Mouse (Mus musculus): ENCODE measurements around the gene Cyb5d1. TPM values are rescaled to one million over a fixed set of nuclear protein-coding genes. Genes with fewer than 3 reads are reported as not detected.

Cyb5d1 gene
- polyA plus RNA-seq, 1 experiment from 2014 or later: 31.1 TPM

DNA sequence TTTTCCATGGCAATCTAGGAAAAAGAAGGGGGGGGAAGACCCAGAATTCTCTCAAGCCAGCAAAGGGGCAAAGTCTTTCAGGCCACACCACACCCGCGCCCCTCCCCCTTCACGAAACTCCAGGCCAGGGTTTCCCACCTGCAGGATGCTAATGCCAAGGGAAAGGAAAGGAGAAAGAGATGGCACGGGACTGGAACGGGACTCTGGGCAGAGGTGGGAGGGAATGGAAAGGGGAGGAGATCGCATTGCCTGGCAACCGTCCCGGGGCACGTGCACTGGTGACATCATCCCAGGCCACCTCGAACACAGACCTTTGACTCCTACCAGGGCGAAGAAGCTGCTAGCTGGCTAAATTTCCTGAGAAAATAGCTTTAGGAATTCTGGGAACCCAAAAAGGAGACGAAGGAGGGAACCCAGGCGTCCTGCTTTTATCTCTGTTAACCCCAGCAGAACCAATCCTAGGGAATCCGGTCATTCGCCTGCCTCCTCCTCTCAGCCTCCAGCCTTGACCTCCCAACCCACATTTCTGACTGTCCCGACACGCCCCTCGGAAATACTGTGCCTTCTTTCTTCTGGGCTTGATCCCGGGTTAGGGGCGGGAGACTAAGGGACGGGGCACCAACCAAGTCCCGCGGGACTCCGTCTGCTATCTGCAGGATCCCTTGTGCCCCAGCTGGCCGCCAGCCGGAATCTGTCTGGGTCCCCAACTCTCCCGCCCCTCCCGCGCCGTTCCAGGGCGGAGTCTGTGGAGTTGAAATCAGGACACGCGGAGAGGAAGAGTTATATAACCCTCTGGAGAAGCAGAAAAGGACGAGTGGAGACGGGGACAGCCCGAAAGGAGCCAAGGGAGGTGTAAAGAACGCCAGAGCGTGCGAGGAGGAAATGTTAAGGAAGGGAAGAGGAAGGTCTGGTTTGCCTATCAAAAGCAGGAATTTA lies 22.3 kb upstream of the Cyb5d1 start:
- Histone ChIP-seq H3K27me3 (replicated peaks; ENCODE audit: control insufficient read depth, insufficient read depth, low read length) (peaks cover 21% of the 10 kb centered on the region), H3K9ac (ENCODE audit: low read length) (peak overlapping the region; percentile 56), H3K4me1 (ENCODE audit: control insufficient read depth, insufficient read depth, low read length) (peaks cover 52% of the 10 kb centered on the region), H3K4me3 (ENCODE audit: low read depth, low read length) (peak overlapping the region; percentile 77), H3K4me2 (ENCODE audit: low read length) (peak overlapping the region; percentile 95), H3K9me3 (replicated peaks; ENCODE audit: control insufficient read depth, low read length) (no peaks in the 10 kb centered on the region), H3K36me3 (ENCODE audit: control insufficient read depth, insufficient read depth, low read length) (peaks cover 8% of the 10 kb centered on the region; the same call in 1 of the 2 replicates), H3K27ac (ENCODE audit: low read depth, low read length) (peak overlapping the region; percentile 99)
- ATAC-seq: peak; percentile 24
- 0% methylated on average over 39 of the region's 39 CpGs for WGBS
- DNase-seq (ENCODE audit: low spot score): peak; percentile 96

DNA sequence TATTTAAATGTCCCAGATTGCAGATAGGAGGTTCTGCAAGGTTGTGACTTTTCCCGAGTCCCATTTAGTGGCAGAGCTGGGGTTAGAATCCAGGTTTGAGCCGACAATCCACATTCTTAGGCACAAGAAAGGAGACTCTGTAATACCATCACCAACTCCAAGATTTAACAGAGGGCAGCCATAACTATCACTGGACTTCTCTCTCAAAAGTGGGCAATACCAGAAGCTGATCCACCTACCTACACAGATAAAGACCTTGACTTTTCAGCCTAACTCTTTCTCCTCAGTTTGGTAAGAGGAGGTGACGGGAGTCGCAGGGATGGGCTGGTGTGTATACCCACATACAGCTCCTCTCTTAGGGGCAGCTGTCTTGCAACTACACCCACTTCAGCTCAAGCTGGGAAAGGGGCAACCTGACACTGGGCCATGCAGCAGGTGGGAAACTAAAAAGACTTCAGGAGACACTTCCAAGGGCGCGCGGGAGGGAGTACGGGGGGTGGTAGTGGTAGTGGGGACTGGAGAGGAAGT lies 21.6 kb upstream of the Cyb5d1 start:
- Histone ChIP-seq H3K9ac (ENCODE audit: low read length) (peak overlapping the region; percentile 56), H3K27me3 (replicated peaks; ENCODE audit: control insufficient read depth, insufficient read depth, low read length) (peaks cover 13% of the 10 kb centered on the region), H3K4me1 (ENCODE audit: control insufficient read depth, insufficient read depth, low read length) (peaks cover 59% of the 10 kb centered on the region), H3K36me3 (ENCODE audit: control insufficient read depth, insufficient read depth, low read length) (peaks cover 15% of the 10 kb centered on the region), H3K4me2 (ENCODE audit: low read length) (peak overlapping the region; percentile 95), H3K4me3 (ENCODE audit: low read depth, low read length) (peak overlapping the region; percentile 77), H3K9me3 (replicated peaks; ENCODE audit: control insufficient read depth, low read length) (no peaks in the 10 kb centered on the region), H3K27ac (ENCODE audit: low read depth, low read length) (peak overlapping the region; percentile 99)
- WGBS: 3% methylated on average over 8 of the region's 8 CpGs
- no peak for ATAC-seq
- DNase-seq (ENCODE audit: low spot score): no peak

DNA sequence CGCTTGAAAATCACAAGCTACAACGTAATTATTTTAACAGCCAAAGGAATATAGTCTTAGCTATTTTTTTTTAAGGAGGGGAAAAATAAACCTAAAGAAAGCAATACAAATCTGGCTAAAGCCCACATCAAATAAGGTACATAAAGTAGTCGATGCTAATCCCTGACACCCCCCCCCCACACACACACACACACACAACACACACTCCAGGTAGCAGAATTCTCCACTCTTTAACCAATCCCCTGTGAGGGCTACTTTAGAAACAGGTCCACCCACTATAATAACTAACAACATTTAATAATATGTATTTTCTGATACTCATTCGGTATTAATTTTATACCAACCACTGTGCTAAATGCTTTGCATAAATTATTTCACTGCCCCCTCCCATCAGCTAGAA lies 21.1 kb upstream of the Cyb5d1 start:
- Histone ChIP-seq H3K4me3 (ENCODE audit: low read depth, low read length) (peak overlapping the region; percentile 77), H3K27ac (ENCODE audit: low read depth, low read length) (peak overlapping the region; percentile 99), H3K9ac (ENCODE audit: low read length) (peak overlapping the region; percentile 56), H3K27me3 (replicated peaks; ENCODE audit: control insufficient read depth, insufficient read depth, low read length) (peaks cover 10% of the 10 kb centered on the region), H3K9me3 (replicated peaks; ENCODE audit: control insufficient read depth, low read length) (no peaks in the 10 kb centered on the region), H3K4me1 (ENCODE audit: control insufficient read depth, insufficient read depth, low read length) (peaks cover 62% of the 10 kb centered on the region), H3K4me2 (ENCODE audit: low read length) (peak overlapping the region; percentile 95), H3K36me3 (ENCODE audit: control insufficient read depth, insufficient read depth, low read length) (peaks cover 19% of the 10 kb centered on the region)
- 2% methylated on average over 4 of the region's 4 CpGs for WGBS
- ATAC-seq (no peak), DNase-seq (ENCODE audit: low spot score) (no peak)

DNA sequence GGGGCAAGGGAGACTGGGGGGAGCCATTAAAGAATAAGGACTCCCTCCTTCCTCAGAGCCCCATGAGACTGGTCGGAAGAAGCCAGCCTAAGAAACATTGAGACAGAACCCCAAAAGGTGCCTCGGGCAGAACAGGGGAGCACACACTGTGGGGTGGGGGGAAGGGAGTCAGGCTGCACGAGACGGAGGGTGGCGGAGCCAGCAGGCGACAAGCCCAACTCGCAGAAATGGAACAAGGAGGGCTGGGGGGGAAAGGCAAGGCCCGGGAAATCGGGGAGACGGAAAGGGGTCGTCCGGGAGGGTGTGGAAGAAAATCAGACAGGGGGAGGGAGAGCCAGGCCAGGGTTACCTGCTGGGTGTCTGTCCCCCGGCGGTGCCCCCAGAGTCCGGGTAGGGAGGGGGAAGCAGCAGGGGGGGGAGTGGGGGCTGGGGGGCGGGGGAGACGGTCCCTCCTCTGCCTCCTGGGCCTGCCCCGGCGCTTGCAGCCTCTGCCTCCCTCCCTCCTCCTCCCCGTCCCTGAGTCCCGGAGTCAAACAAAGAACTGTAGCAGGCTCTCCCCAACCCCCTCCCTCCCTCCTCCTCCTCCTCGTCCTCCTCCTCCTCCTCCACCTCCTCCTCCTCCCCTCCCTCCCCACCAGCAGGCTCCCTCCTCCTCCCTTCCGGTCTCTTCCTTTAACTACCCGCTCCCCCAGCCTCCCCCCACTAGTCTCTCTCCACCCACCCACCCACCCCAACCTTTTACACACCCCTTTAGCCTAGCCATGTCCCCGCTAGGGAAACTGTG lies 20.4 kb upstream of the Cyb5d1 start:
- ATAC-seq (peak; percentile 18; the same call in 1 of the 2 replicates), DNase-seq (ENCODE audit: low spot score) (peak; percentile 93)
- peak overlapping the region; percentile 77 for H3K4me3 ChIP-seq (ENCODE audit: low read depth, low read length)
- peaks cover 62% of the 10 kb centered on the region for H3K4me1 ChIP-seq (ENCODE audit: control insufficient read depth, insufficient read depth, low read length)
- H3K9me3 ChIP-seq (replicated peaks; ENCODE audit: control insufficient read depth, low read length): no peaks in the 10 kb centered on the region
- peaks cover 4% of the 10 kb centered on the region for H3K27me3 ChIP-seq (replicated peaks; ENCODE audit: control insufficient read depth, insufficient read depth, low read length)
- peak overlapping the region; percentile 99 for H3K27ac ChIP-seq (ENCODE audit: low read depth, low read length)
- peak overlapping the region; percentile 99 for H3K9ac ChIP-seq (ENCODE audit: low read length)
- WGBS: 0% methylated on average over 15 of the region's 25 CpGs
- peak overlapping the region; percentile 99 for H3K4me2 ChIP-seq (ENCODE audit: low read length)
- peaks cover 19% of the 10 kb centered on the region for H3K36me3 ChIP-seq (ENCODE audit: control insufficient read depth, insufficient read depth, low read length)

DNA sequence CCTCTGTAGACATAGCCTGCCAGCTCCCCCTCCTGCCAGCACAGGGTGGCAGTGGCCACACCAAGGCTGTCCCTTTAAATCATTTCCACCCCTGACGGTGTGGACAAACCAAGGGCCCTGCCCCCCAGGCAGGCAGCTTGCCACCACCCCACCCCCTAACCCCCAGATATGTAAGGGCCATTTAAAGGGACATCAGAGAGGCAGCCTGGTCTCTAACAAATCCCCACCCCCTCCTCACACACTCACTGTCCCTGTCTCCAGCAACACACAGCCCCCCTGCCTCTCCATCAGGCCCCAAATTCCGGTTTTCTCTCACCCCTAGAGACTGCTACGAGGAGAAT lies 19.9 kb upstream of the Cyb5d1 start:
- Histone ChIP-seq H3K27ac (ENCODE audit: low read depth, low read length) (peak overlapping the region; percentile 99), H3K4me3 (ENCODE audit: low read depth, low read length) (peak overlapping the region; percentile 77), H3K27me3 (replicated peaks; ENCODE audit: control insufficient read depth, insufficient read depth, low read length) (no peaks in the 10 kb centered on the region), H3K36me3 (ENCODE audit: control insufficient read depth, insufficient read depth, low read length) (peaks cover 19% of the 10 kb centered on the region), H3K4me1 (ENCODE audit: control insufficient read depth, insufficient read depth, low read length) (peaks cover 57% of the 10 kb centered on the region), H3K4me2 (ENCODE audit: low read length) (peak overlapping the region; percentile 99), H3K9me3 (replicated peaks; ENCODE audit: control insufficient read depth, low read length) (no peaks in the 10 kb centered on the region), H3K9ac (ENCODE audit: low read length) (peak overlapping the region; percentile 99)
- WGBS: 0% methylated on average over 3 of the region's 3 CpGs
- peak; percentile 77 for DNase-seq (ENCODE audit: low spot score)
- peak; percentile 2 for ATAC-seq

DNA sequence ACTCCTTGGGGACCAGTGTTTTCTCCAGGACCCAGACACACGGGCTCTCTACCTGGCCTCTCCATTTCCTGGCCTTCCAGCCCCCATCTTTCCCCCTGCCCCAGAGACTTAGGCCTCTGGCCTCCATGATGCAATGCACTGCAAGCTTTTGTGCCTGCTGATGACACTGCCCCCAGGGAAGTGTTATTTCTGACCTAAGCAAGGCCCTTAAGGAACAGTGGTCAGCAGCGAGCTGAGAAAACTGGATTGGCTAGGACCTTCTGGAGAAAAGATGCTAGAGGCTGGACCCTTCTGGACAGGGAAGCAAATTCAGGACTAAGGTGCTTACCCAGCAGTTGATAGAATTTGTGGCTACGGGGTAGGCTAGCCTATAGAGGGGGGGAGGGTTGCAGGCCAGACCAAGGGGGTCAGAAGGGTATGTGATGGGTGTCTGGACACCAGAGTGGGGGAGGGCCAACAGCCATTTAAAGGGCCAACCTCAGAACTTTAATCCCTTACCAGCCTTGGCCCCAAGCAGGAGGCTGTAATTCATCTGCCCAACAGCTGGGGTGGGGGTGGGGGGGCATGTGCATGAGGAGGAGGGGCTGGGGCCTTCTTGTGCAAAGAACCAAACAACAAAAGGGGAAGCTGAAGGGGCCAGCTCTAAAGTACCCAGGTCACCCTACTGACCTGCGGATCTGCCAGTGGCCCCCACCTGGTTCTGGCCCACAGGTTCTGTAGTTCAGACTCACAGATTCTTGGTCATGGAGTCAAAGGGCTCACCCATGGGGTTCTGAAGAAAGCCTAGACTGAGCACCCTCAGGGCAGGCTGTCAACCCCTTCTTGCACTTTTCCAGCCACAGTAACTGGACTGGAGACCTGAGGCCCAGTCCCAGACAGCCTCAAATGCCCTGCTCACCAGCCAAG lies 19.2 kb upstream of the Cyb5d1 start:
- 12% methylated on average over 4 of the region's 4 CpGs for WGBS
- Histone ChIP-seq H3K4me1 (ENCODE audit: control insufficient read depth, insufficient read depth, low read length) (peaks cover 52% of the 10 kb centered on the region), H3K9ac (ENCODE audit: low read length) (peak overlapping the region; percentile 99), H3K27me3 (replicated peaks; ENCODE audit: control insufficient read depth, insufficient read depth, low read length) (no peaks in the 10 kb centered on the region), H3K36me3 (ENCODE audit: control insufficient read depth, insufficient read depth, low read length) (peaks cover 19% of the 10 kb centered on the region), H3K27ac (ENCODE audit: low read depth, low read length) (peak overlapping the region; percentile 99), H3K4me3 (ENCODE audit: low read depth, low read length) (peak overlapping the region; percentile 77), H3K9me3 (replicated peaks; ENCODE audit: control insufficient read depth, low read length) (no peaks in the 10 kb centered on the region), H3K4me2 (ENCODE audit: low read length) (peak overlapping the region; percentile 99)
- no peak for ATAC-seq
- no peak for DNase-seq (ENCODE audit: low spot score)

DNA sequence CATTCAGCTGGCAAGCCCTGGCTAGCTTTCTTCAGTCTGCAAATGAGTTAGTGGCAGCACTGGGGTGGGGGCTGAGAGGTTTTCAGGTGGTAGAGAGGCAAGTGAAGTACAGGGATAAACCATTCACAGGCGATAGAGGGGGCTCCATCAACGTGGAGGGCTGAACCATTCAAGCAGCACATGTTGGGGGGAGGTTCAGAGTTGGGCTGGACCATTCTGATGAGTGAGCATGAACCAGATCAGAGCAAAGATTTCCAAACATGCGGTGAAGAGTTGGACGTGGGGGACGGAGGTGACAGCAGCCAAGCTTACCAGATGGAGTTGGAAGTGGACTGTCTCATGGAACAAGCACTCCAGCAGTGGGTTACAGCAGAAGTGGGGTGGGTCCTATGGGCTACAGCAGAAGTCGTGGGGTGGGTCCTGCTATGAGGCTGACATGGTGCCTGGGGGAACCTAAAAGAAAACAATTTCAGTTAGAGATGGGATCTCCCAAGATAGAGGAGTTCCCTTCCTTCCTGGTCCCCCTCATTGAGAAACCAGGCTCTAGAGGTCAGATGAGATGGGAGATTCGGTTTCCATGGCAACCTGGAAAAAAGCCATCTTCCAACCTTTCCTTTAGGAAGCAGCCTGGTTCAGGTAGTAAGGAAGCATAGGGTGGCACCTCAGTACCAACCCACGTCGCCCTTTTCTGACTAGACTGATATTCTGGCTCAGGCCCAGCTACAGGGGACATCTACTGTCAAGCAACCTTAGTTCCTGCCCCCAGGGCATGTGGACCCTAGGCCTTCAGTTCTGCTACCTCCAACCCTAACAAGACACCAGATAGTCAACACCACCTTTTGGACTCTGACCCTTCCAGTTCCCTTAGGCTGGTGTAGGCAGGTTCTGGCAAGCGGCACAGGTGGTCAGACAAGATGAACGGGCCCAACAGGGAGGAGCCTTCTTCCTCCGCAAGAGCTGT lies 18.1 kb upstream of the Cyb5d1 start, which contains the start of gene Kdm6b:
Gene Kdm6b (minus strand): TSS at position 455 of the 961 bp plus-strand sequence.
- DNase-seq (ENCODE audit: low spot score) (peak; percentile 87), ATAC-seq (no peak)
- no peaks in the 10 kb centered on the region for H3K9me3 ChIP-seq (replicated peaks; ENCODE audit: control insufficient read depth, low read length)
- H3K9ac ChIP-seq (ENCODE audit: low read length): peak within 1 kb of the TSS; percentile 99
- no peaks in the 10 kb centered on the region for H3K27me3 ChIP-seq (replicated peaks; ENCODE audit: control insufficient read depth, insufficient read depth, low read length)
- H3K36me3 ChIP-seq (ENCODE audit: control insufficient read depth, insufficient read depth, low read length): peaks cover 19% of the 10 kb centered on the region
- 33% methylated on average over 12 of the region's 12 CpGs for WGBS
- H3K4me1 ChIP-seq (ENCODE audit: control insufficient read depth, insufficient read depth, low read length): peaks cover 45% of the 10 kb centered on the region
- peak within 1 kb of the TSS; percentile 99 for H3K27ac ChIP-seq (ENCODE audit: low read depth, low read length)
- H3K4me3 ChIP-seq (ENCODE audit: low read depth, low read length): peak within 1 kb of the TSS; percentile 77
- H3K4me2 ChIP-seq (ENCODE audit: low read length): peak within 1 kb of the TSS; percentile 99
